ENCODE assay signal across 17 mouse cellular contexts in genomic region chr14:120256146-120256545, GRCm38 (mm10). TPM values are rescaled to one million over a fixed set of nuclear protein-coding genes. Genes with fewer than 3 reads are reported as not detected.
DNase-seq lines count a peak whose midpoint lies in the region; ATAC-seq and TF ChIP-seq lines count a peak whose summit lies in the region.
"Had no signal": no experiment of that assay in that cellular context is flagged by ENCODE, and none has a peak within 500 bp of the region (broad histone marks: within the 10 kb centered on the region; RNA-seq: fewer than 3 reads in every experiment).

No protein-coding gene starts in this region.

- no peaks in the 10 kb centered on the region for H3K27me3 ChIP-seq in hindbrain, postnatal 0 days (ENCODE audit: insufficient read depth, low read length)
- no peaks in the 10 kb centered on the region for H3K27me3 ChIP-seq in hindbrain, embryonic 14.5 days (ENCODE audit: control insufficient read depth, insufficient read depth, low read length)
- no peaks in the 10 kb centered on the region for H3K27me3 ChIP-seq in liver, embryonic 14.5 days (ENCODE audit: control insufficient read depth, insufficient read depth, low read length)
- no peaks in the 10 kb centered on the region for H3K27me3 ChIP-seq in liver, embryonic 11.5 days (replicated peaks; ENCODE audit: control insufficient read depth, insufficient read depth, low read length)
- H3K27me3 ChIP-seq: heart, embryonic 13.5 days had no signal

- H3K36me3 ChIP-seq in hindbrain, postnatal 0 days (ENCODE audit: insufficient read depth, low read length), result no peaks in the 10 kb centered on the region
- H3K36me3 ChIP-seq in hindbrain, embryonic 14.5 days (replicated peaks; ENCODE audit: control insufficient read depth, insufficient read depth), result no peaks in the 10 kb centered on the region
- H3K36me3 ChIP-seq in liver, embryonic 14.5 days (replicated peaks; ENCODE audit: control insufficient read depth, insufficient read depth, low read depth), result no peaks in the 10 kb centered on the region
- H3K36me3 ChIP-seq in liver, embryonic 11.5 days (ENCODE audit: control insufficient read depth, insufficient read depth, low read length), result no peaks in the 10 kb centered on the region
- H3K36me3 ChIP-seq: heart, embryonic 13.5 days; hindbrain, embryonic 10.5 days had no signal

- peak; percentile 37; the same call in 1 of the 2 replicates for TF ChIP-seq CTCF in hindbrain, postnatal 0 days (IDR thresholded peaks at IDR 0.05; ENCODE audit: low read depth)
- TF ChIP-seq CTCF in liver, embryonic 14.5 days (IDR thresholded peaks at IDR 0.05; ENCODE audit: low read depth), result peak; percentile 39
- peak; percentile 15; the same call in 1 of the 2 replicates for TF ChIP-seq CTCF in bone marrow, adult 2 months (IDR thresholded peaks at IDR 0.05; ENCODE audit: control insufficient read depth, insufficient read depth, low read length)

- H3K4me2 ChIP-seq in hindbrain, postnatal 0 days (ENCODE audit: low read depth, low read length), result no peak overlapping the region
- H3K4me2 ChIP-seq in hindbrain, embryonic 14.5 days (replicated peaks), result no peak overlapping the region
- H3K4me2 ChIP-seq in liver, embryonic 14.5 days (ENCODE audit: low read depth), result no peak overlapping the region
- H3K4me2 ChIP-seq in liver, embryonic 11.5 days, result no peak overlapping the region
- H3K4me2 ChIP-seq: heart, embryonic 13.5 days had no signal

- no peak for ATAC-seq in hindbrain, postnatal 0 days
- no peak for ATAC-seq in hindbrain, embryonic 14.5 days (ENCODE audit: low FRiP score)
- ATAC-seq in liver, embryonic 14.5 days (ENCODE audit: insufficient read depth), result no peak
- no peak for ATAC-seq in liver, embryonic 11.5 days (replicated peaks; ENCODE audit: low FRiP score)
- ATAC-seq: forebrain, embryonic 14.5 days had no signal

- TF ChIP-seq EP300 in liver, embryonic 14.5 days (IDR thresholded peaks at IDR 0.05; ENCODE audit: low read depth), result no peak

- H3K4me1 ChIP-seq in hindbrain, postnatal 0 days (ENCODE audit: insufficient read depth, low read length), result no peaks in the 10 kb centered on the region
- no peaks in the 10 kb centered on the region for H3K4me1 ChIP-seq in hindbrain, embryonic 14.5 days (replicated peaks; ENCODE audit: control insufficient read depth, insufficient read depth, low read length)
- no peaks in the 10 kb centered on the region for H3K4me1 ChIP-seq in liver, embryonic 14.5 days (replicated peaks; ENCODE audit: control insufficient read depth in 2 of 2, insufficient read depth in 2 of 2, low read length in 1 of 2)
- no peaks in the 10 kb centered on the region for H3K4me1 ChIP-seq in liver, embryonic 11.5 days (replicated peaks; ENCODE audit: control insufficient read depth, insufficient read depth, low read length)
- H3K4me1 ChIP-seq in bone marrow, adult 2 months (ENCODE audit: control insufficient read depth, insufficient read depth, low read length), result no peaks in the 10 kb centered on the region
- H3K4me1 ChIP-seq: heart, embryonic 13.5 days; hindbrain, embryonic 10.5 days had no signal

- H3K9ac ChIP-seq in hindbrain, postnatal 0 days (replicated peaks; ENCODE audit: low read length), result no peak overlapping the region
- H3K9ac ChIP-seq in hindbrain, embryonic 14.5 days, result no peak overlapping the region
- no peak overlapping the region for H3K9ac ChIP-seq in liver, embryonic 14.5 days (replicated peaks)
- no peak overlapping the region for H3K9ac ChIP-seq in liver, embryonic 11.5 days (ENCODE audit: low read depth, low read length)
- H3K9ac ChIP-seq: heart, embryonic 13.5 days had no signal

- no peak for DNase-seq in hindbrain, postnatal 0 days (ENCODE audit: low spot score)
- no peak for DNase-seq in hindbrain, embryonic 14.5 days (ENCODE audit: low spot score)
- no peak for DNase-seq in liver, embryonic 14.5 days (ENCODE audit: low read depth in 3 of 3, low spot score in 3 of 3)
- DNase-seq in liver, embryonic 11.5 days (ENCODE audit: low spot score), result no peak
- peak; percentile 25 for DNase-seq in ES-CJ7 (ENCODE audit: low read depth, low spot score)
- DNase-seq in adrenal gland, adult 18-20 months (ENCODE audit: low spot score in 2 of 2), result no peak
- no peak for DNase-seq in adrenal gland, postnatal 36 days
- DNase-seq: adrenal gland, postnatal 10 days; cerebellum, postnatal 36 days; kidney, adult 9 months; left cerebral cortex, postnatal 4 days; lung, adult 18-20 months; right cerebral cortex, adult 18-20 months had no signal

- no peak overlapping the region for H3K4me3 ChIP-seq in hindbrain, postnatal 0 days (ENCODE audit: low read length)
- H3K4me3 ChIP-seq in hindbrain, embryonic 14.5 days (replicated peaks; ENCODE audit: low read length), result no peak overlapping the region
- H3K4me3 ChIP-seq in liver, embryonic 14.5 days (ENCODE audit: insufficient read depth in 1 of 2, low read depth in 2 of 2, low read length in 2 of 2), result no peak overlapping the region
- H3K4me3 ChIP-seq in liver, embryonic 11.5 days (ENCODE audit: low read depth, low read length), result no peak overlapping the region
- H3K4me3 ChIP-seq in bone marrow, adult 2 months (replicated peaks; ENCODE audit: control insufficient read depth, low read depth, low read length), result no peak overlapping the region
- H3K4me3 ChIP-seq: heart, embryonic 13.5 days; hindbrain, embryonic 10.5 days had no signal

- no peaks in the 10 kb centered on the region for H3K9me3 ChIP-seq in hindbrain, postnatal 0 days (ENCODE audit: low read length)
- H3K9me3 ChIP-seq in hindbrain, embryonic 14.5 days (ENCODE audit: control insufficient read depth, low read length), result no peaks in the 10 kb centered on the region
- H3K9me3 ChIP-seq in liver, embryonic 14.5 days (ENCODE audit: control insufficient read depth, low read length), result no peaks in the 10 kb centered on the region
- no peaks in the 10 kb centered on the region for H3K9me3 ChIP-seq in liver, embryonic 11.5 days (ENCODE audit: control insufficient read depth, low read length)
- H3K9me3 ChIP-seq: heart, embryonic 13.5 days; hindbrain, embryonic 10.5 days had no signal

- no peak for TF ChIP-seq POLR2A in bone marrow, adult 2 months (IDR thresholded peaks at IDR 0.05; ENCODE audit: borderline replicate concordance, control insufficient read depth, low read depth, low read length)

- WGBS in hindbrain, postnatal 0 days, result 96% methylated on average over 2 of the region's 2 CpGs
- WGBS in hindbrain, embryonic 14.5 days, result 94% methylated on average over 2 of the region's 2 CpGs
- 82% methylated on average over 2 of the region's 2 CpGs for WGBS in liver, embryonic 14.5 days (ENCODE audit: insufficient replicate concordance)
- WGBS in liver, embryonic 11.5 days, result 87% methylated on average over 2 of the region's 2 CpGs
- WGBS in bone marrow, adult 2 months, result 91% methylated on average over 2 of the region's 2 CpGs

- H3K27ac ChIP-seq in hindbrain, postnatal 0 days, result no peak overlapping the region
- H3K27ac ChIP-seq in hindbrain, embryonic 14.5 days, result no peak overlapping the region
- H3K27ac ChIP-seq in liver, embryonic 14.5 days, result no peak overlapping the region
- H3K27ac ChIP-seq in liver, embryonic 11.5 days (ENCODE audit: low read depth, low read length), result no peak overlapping the region
- H3K27ac ChIP-seq in bone marrow, adult 2 months (ENCODE audit: control insufficient read depth, insufficient read depth, low read depth, low read length, poor library complexity), result no peak overlapping the region
- H3K27ac ChIP-seq: heart, embryonic 13.5 days; hindbrain, embryonic 10.5 days had no signal

RNA-seq across cellular contexts. Expression of gene Mbnl2, which starts 19.3 kb away (rescaled TPM):
- 56.1 and 78.3 TPM in 2 replicates for total RNA-seq in hindbrain, postnatal 0 days (2014; rRNA removed)
- polyA plus RNA-seq in hindbrain, postnatal 0 days (2015; fragmentation: Nextera tagmentation; extraction: Ambion mirVana), result 28.6 and 28.9 TPM in 2 replicates
- 24.4 and 29.7 TPM in 2 replicates for polyA plus RNA-seq in hindbrain, embryonic 14.5 days (2014; fragmentation: Nextera tagmentation; extraction: Ambion mirVana)
- 6.5 and 6.8 TPM in 2 replicates for polyA plus RNA-seq in liver, embryonic 14.5 days (2012; rRNA removed)
- 13.5 and 13.7 TPM in 2 replicates for polyA plus RNA-seq in liver, embryonic 14.5 days (2014; fragmentation: Nextera tagmentation; extraction: Ambion mirVana)
- polyA plus RNA-seq in liver, embryonic 11.5 days (2014; fragmentation: Nextera tagmentation; extraction: Ambion mirVana), result 38.2 and 40.0 TPM in 2 replicates
- 7.3 and 24.6 TPM in 2 replicates for polyA plus RNA-seq in bone marrow, adult 2 months (2011; ENCODE audit: insufficient read depth, insufficient read length, low replicate concordance, missing spikeins)
- total RNA-seq in adrenal gland, adult 18-20 months (2021), result 100 to 1,000 TPM; 181 to 201 TPM
- total RNA-seq in adrenal gland, postnatal 36 days (2021), result 100 to 1,000 TPM; 216 to 226 TPM
